Mouse (Mus musculus): ENCODE measurements around the gene Pacsin2. TPM values are rescaled to one million over a fixed set of nuclear protein-coding genes. Genes with fewer than 3 reads are reported as not detected.

The Pacsin2 gene
- polyA plus RNA-seq, 1 experiment from 2014 or later: 61.0 TPM

- no peak for DNase-seq (ENCODE audit: low spot score)
- H3K27ac ChIP-seq: no peak overlapping the region
- no peaks in the 10 kb centered on the region for H3K36me3 ChIP-seq
- H3K4me3 ChIP-seq: no peak overlapping the region
- WGBS: 70% methylated on average over 5 of the region's 5 CpGs
- peaks cover 11% of the 10 kb centered on the region for H3K4me1 ChIP-seq
- no peaks in the 10 kb centered on the region for H3K9me3 ChIP-seq (replicated peaks)
- no peaks in the 10 kb centered on the region for H3K27me3 ChIP-seq (ENCODE audit: low read depth, poor library complexity, severe bottlenecking)
These were observed 23.7 kb downstream of the Pacsin2 start for GRCm38 (mm10) chr15:83440726-83441125.

GRCm38 (mm10) chr15:83436541-83436940 is 27.9 kb downstream of the Pacsin2 start:
- no peak for DNase-seq (ENCODE audit: low spot score)
- Histone ChIP-seq H3K36me3 (no peaks in the 10 kb centered on the region), H3K9me3 (replicated peaks) (no peaks in the 10 kb centered on the region), H3K27ac (no peak overlapping the region), H3K4me1 (peaks cover 13% of the 10 kb centered on the region), H3K27me3 (ENCODE audit: low read depth, poor library complexity, severe bottlenecking) (no peaks in the 10 kb centered on the region), H3K4me3 (no peak overlapping the region)
- WGBS: 93% methylated on average over 9 of the region's 9 CpGs

- DNase-seq (ENCODE audit: low spot score): no peak
- 88% methylated on average over 8 of the region's 8 CpGs for WGBS
- H3K27ac ChIP-seq: no peak overlapping the region
- H3K9me3 ChIP-seq (replicated peaks): no peaks in the 10 kb centered on the region
- H3K27me3 ChIP-seq (ENCODE audit: low read depth, poor library complexity, severe bottlenecking): no peaks in the 10 kb centered on the region
- no peak overlapping the region for H3K4me3 ChIP-seq
- H3K4me1 ChIP-seq: peaks cover 13% of the 10 kb centered on the region
- H3K36me3 ChIP-seq: no peaks in the 10 kb centered on the region
These were observed 28.9 kb downstream of the Pacsin2 start for GRCm38 (mm10) chr15:83435324-83436090.

- Histone ChIP-seq H3K36me3 (no peaks in the 10 kb centered on the region), H3K27me3 (ENCODE audit: low read depth, poor library complexity, severe bottlenecking) (no peaks in the 10 kb centered on the region), H3K4me1 (peaks cover 13% of the 10 kb centered on the region), H3K9me3 (replicated peaks) (no peaks in the 10 kb centered on the region), H3K4me3 (no peak overlapping the region), H3K27ac (0 out of 2 replicates have a peak overlapping the region, but pooled peaks have one; percentile 31)
- WGBS: 79% methylated on average over 4 of the region's 4 CpGs
- DNase-seq (ENCODE audit: low spot score): no peak
These were observed 29.7 kb downstream of the Pacsin2 start for GRCm38 (mm10) chr15:83434692-83435091.

- no peaks in the 10 kb centered on the region for H3K9me3 ChIP-seq (replicated peaks)
- WGBS: 94% methylated on average over 2 of the region's 2 CpGs
- DNase-seq (ENCODE audit: low spot score): no peak
- peak overlapping the region; percentile 38; the same call in 1 of the 2 replicates for H3K27ac ChIP-seq
- no peak overlapping the region for H3K4me3 ChIP-seq
- no peaks in the 10 kb centered on the region for H3K27me3 ChIP-seq (ENCODE audit: low read depth, poor library complexity, severe bottlenecking)
- H3K36me3 ChIP-seq: no peaks in the 10 kb centered on the region
- peaks cover 13% of the 10 kb centered on the region for H3K4me1 ChIP-seq
These were observed 31.1 kb downstream of the Pacsin2 start for GRCm38 (mm10) chr15:83433344-83433743.

- Histone ChIP-seq H3K9me3 (replicated peaks) (no peaks in the 10 kb centered on the region), H3K4me1 (peaks cover 13% of the 10 kb centered on the region), H3K27me3 (ENCODE audit: low read depth, poor library complexity, severe bottlenecking) (no peaks in the 10 kb centered on the region), H3K27ac (peak overlapping the region; percentile 38; the same call in 1 of the 2 replicates), H3K4me3 (no peak overlapping the region), H3K36me3 (no peaks in the 10 kb centered on the region)
- no peak for DNase-seq (ENCODE audit: low spot score)
- WGBS: 67% methylated on average over 15 of the region's 15 CpGs
These were observed 32.0 kb downstream of the Pacsin2 start for GRCm38 (mm10) chr15:83432231-83433031.

GRCm38 (mm10) chr15:83430986-83431763 is 33.2 kb downstream of the Pacsin2 start:
- DNase-seq (ENCODE audit: low spot score): no peak
- Histone ChIP-seq H3K27me3 (ENCODE audit: low read depth, poor library complexity, severe bottlenecking) (no peaks in the 10 kb centered on the region), H3K9me3 (replicated peaks) (no peaks in the 10 kb centered on the region), H3K36me3 (no peaks in the 10 kb centered on the region), H3K4me1 (peaks cover 18% of the 10 kb centered on the region), H3K4me3 (no peak overlapping the region), H3K27ac (no peak overlapping the region)
- 93% methylated on average over 14 of the region's 14 CpGs for WGBS

GRCm38 (mm10) chr15:83430419-83430818 is 34.0 kb downstream of the Pacsin2 start:
- no peaks in the 10 kb centered on the region for H3K9me3 ChIP-seq (replicated peaks)
- 74% methylated on average over 7 of the region's 7 CpGs for WGBS
- peaks cover 26% of the 10 kb centered on the region for H3K4me1 ChIP-seq
- no peak for DNase-seq (ENCODE audit: low spot score)
- no peak overlapping the region for H3K27ac ChIP-seq
- no peaks in the 10 kb centered on the region for H3K36me3 ChIP-seq
- H3K4me3 ChIP-seq: no peak overlapping the region
- no peaks in the 10 kb centered on the region for H3K27me3 ChIP-seq (ENCODE audit: low read depth, poor library complexity, severe bottlenecking)

GRCm38 (mm10) chr15:83428586-83428985 is 35.8 kb downstream of the Pacsin2 start:
- no peaks in the 10 kb centered on the region for H3K9me3 ChIP-seq (replicated peaks)
- H3K4me1 ChIP-seq: peaks cover 32% of the 10 kb centered on the region
- no peak overlapping the region for H3K4me3 ChIP-seq
- WGBS: 85% methylated on average over 1 of the region's 1 CpGs
- no peak overlapping the region for H3K27ac ChIP-seq
- no peak for DNase-seq (ENCODE audit: low spot score)
- no peaks in the 10 kb centered on the region for H3K36me3 ChIP-seq
- no peaks in the 10 kb centered on the region for H3K27me3 ChIP-seq (ENCODE audit: low read depth, poor library complexity, severe bottlenecking)

- peaks cover 24% of the 10 kb centered on the region for H3K4me1 ChIP-seq
- H3K4me3 ChIP-seq: no peak overlapping the region
- DNase-seq (ENCODE audit: low spot score): no peak
- H3K36me3 ChIP-seq: no peaks in the 10 kb centered on the region
- WGBS: 80% methylated on average over 9 of the region's 9 CpGs
- peak overlapping the region; percentile 22; the same call in 1 of the 2 replicates for H3K27ac ChIP-seq
- H3K9me3 ChIP-seq (replicated peaks): no peaks in the 10 kb centered on the region
- H3K27me3 ChIP-seq (ENCODE audit: low read depth, poor library complexity, severe bottlenecking): no peaks in the 10 kb centered on the region
These were observed 36.9 kb downstream of the Pacsin2 start for GRCm38 (mm10) chr15:83427294-83428163.

GRCm38 (mm10) chr15:83425794-83426193 is 38.6 kb downstream of the Pacsin2 start:
- no peaks in the 10 kb centered on the region for H3K27me3 ChIP-seq (ENCODE audit: low read depth, poor library complexity, severe bottlenecking)
- H3K9me3 ChIP-seq (replicated peaks): no peaks in the 10 kb centered on the region
- no peaks in the 10 kb centered on the region for H3K36me3 ChIP-seq
- peaks cover 20% of the 10 kb centered on the region for H3K4me1 ChIP-seq
- H3K4me3 ChIP-seq: no peak overlapping the region
- WGBS: 56% methylated on average over 5 of the region's 5 CpGs
- no peak for DNase-seq (ENCODE audit: low spot score)
- H3K27ac ChIP-seq: peak overlapping the region; percentile 6

GRCm38 (mm10) chr15:83425277-83425676 is 39.1 kb downstream of the Pacsin2 start:
- Histone ChIP-seq H3K27ac (peak overlapping the region; percentile 6; the same call in 1 of the 2 replicates), H3K9me3 (replicated peaks) (no peaks in the 10 kb centered on the region), H3K36me3 (no peaks in the 10 kb centered on the region), H3K4me3 (no peak overlapping the region), H3K4me1 (peaks cover 20% of the 10 kb centered on the region), H3K27me3 (ENCODE audit: low read depth, poor library complexity, severe bottlenecking) (no peaks in the 10 kb centered on the region)
- 75% methylated on average over 4 of the region's 4 CpGs for WGBS
- DNase-seq (ENCODE audit: low spot score): no peak

Measured in limb, embryonic 10.5 days (tissue).